Mouse (Mus musculus) adrenal gland, adult 2 months (tissue): ENCODE measurements at regions not wholly inside any gene's neighbourhood (a gene's known extent, or its start where the extent isn't known, plus 50 kb on each side); places are given as distances from the start of the nearest gene placed in this dataset.

Source experiments
- DNase-seq: peaks from one replicate; pipeline ENCODE4 v3.0.0; 2021

- no peak for DNase-seq
Observed at GRCm38 (mm10) chr7:67814861-67815260, 55.3 kb upstream of the Synm start.
